In genomic region chr4:126967241-126967863, GRCm38 (mm10) we compare ENCODE assay signal across 8 mouse cellular contexts. TPM values are rescaled to one million over a fixed set of nuclear protein-coding genes. Genes with fewer than 3 reads are reported as not detected.
DNase-seq lines count a peak whose midpoint lies in the region; ATAC-seq and TF ChIP-seq lines count a peak whose summit lies in the region.

No protein-coding gene starts in this region.

- peak overlapping the region; percentile 84 for H3K4me3 ChIP-seq in cerebellum, adult 2 months (replicated peaks; ENCODE audit: insufficient read depth, low read depth, low read length)
- peak overlapping the region; percentile 94 for H3K4me3 ChIP-seq in forebrain, embryonic 16.5 days (replicated peaks; ENCODE audit: low read length)
- peak overlapping the region; percentile 99 for H3K4me3 ChIP-seq in hindbrain, postnatal 0 days (ENCODE audit: low read length)
- peak overlapping the region; percentile 99 for H3K4me3 ChIP-seq in liver, embryonic 11.5 days (ENCODE audit: low read depth, low read length)
- peak overlapping the region; percentile 95 for H3K4me3 ChIP-seq in midbrain, postnatal 0 days (ENCODE audit: low read depth, low read length)

- peak overlapping the region; percentile 95 for H3K9ac ChIP-seq in forebrain, embryonic 16.5 days (replicated peaks; ENCODE audit: low read depth, low read length)
- peak overlapping the region; percentile 99 for H3K9ac ChIP-seq in hindbrain, postnatal 0 days (replicated peaks; ENCODE audit: low read length)
- peak overlapping the region; percentile 97 for H3K9ac ChIP-seq in liver, embryonic 11.5 days (ENCODE audit: low read depth, low read length)
- peak overlapping the region; percentile 99 for H3K9ac ChIP-seq in midbrain, postnatal 0 days (replicated peaks; ENCODE audit: low read length, poor library complexity, severe bottlenecking)

- peak overlapping the region; percentile 68; the same call in 1 of the 2 replicates for H3K27ac ChIP-seq in cerebellum, adult 2 months (ENCODE audit: insufficient read depth, low read length)
- H3K27ac ChIP-seq in forebrain, embryonic 16.5 days (ENCODE audit: low read length) = peak overlapping the region; percentile 98
- H3K27ac ChIP-seq in hindbrain, postnatal 0 days = peak overlapping the region; percentile 98
- peak overlapping the region; percentile 89 for H3K27ac ChIP-seq in liver, embryonic 11.5 days (ENCODE audit: low read depth, low read length)
- H3K27ac ChIP-seq in midbrain, postnatal 0 days (ENCODE audit: low read depth, low read length) = peak overlapping the region; percentile 99

- H3K9me3 ChIP-seq in forebrain, embryonic 16.5 days (ENCODE audit: control insufficient read depth, low read length) = no peaks in the 10 kb centered on the region
- H3K9me3 ChIP-seq in hindbrain, postnatal 0 days (ENCODE audit: low read length) = no peaks in the 10 kb centered on the region
- H3K9me3 ChIP-seq in liver, embryonic 11.5 days (ENCODE audit: control insufficient read depth, low read length) = no peaks in the 10 kb centered on the region
- no peaks in the 10 kb centered on the region for H3K9me3 ChIP-seq in midbrain, postnatal 0 days (ENCODE audit: low read length)

- H3K36me3 ChIP-seq in forebrain, embryonic 16.5 days (ENCODE audit: control insufficient read depth, insufficient read depth) = no peaks in the 10 kb centered on the region
- H3K36me3 ChIP-seq in hindbrain, postnatal 0 days (ENCODE audit: insufficient read depth, low read length) = no peaks in the 10 kb centered on the region
- H3K36me3 ChIP-seq in liver, embryonic 11.5 days (ENCODE audit: control insufficient read depth, insufficient read depth, low read length) = no peaks in the 10 kb centered on the region
- H3K36me3 ChIP-seq in midbrain, postnatal 0 days (ENCODE audit: insufficient read depth, low read length) = no peaks in the 10 kb centered on the region

- no peak for TF ChIP-seq POLR2A in cerebellum, adult 2 months (IDR thresholded peaks at IDR 0.05; ENCODE audit: borderline replicate concordance, insufficient read depth, low read length)

- no peak for TF ChIP-seq CTCF in cerebellum, adult 2 months (IDR thresholded peaks at IDR 0.05; ENCODE audit: borderline replicate concordance, insufficient read depth, low read depth, low read length)
- no peak for TF ChIP-seq CTCF in hindbrain, postnatal 0 days (IDR thresholded peaks at IDR 0.05; ENCODE audit: low read depth)
- no peak for TF ChIP-seq CTCF in midbrain, postnatal 0 days (IDR thresholded peaks at IDR 0.05)

- no peaks in the 10 kb centered on the region for H3K27me3 ChIP-seq in cerebellum, adult 2 months (ENCODE audit: control insufficient read depth, insufficient read depth, low read length)
- H3K27me3 ChIP-seq in forebrain, embryonic 16.5 days (replicated peaks; ENCODE audit: control insufficient read depth, insufficient read depth, low read length) = 0 out of 2 replicates have a peak, but pooled peaks cover 2% of the 10 kb centered on the region
- H3K27me3 ChIP-seq in hindbrain, postnatal 0 days (ENCODE audit: insufficient read depth, low read length) = no peaks in the 10 kb centered on the region
- no peaks in the 10 kb centered on the region for H3K27me3 ChIP-seq in liver, embryonic 11.5 days (replicated peaks; ENCODE audit: control insufficient read depth, insufficient read depth, low read length)
- no peaks in the 10 kb centered on the region for H3K27me3 ChIP-seq in midbrain, postnatal 0 days (ENCODE audit: insufficient read depth, low read length)

- 2% methylated on average over 42 of the region's 53 CpGs for WGBS in cerebellum, adult 2 months
- 4% methylated on average over 26 of the region's 53 CpGs for WGBS in forebrain, embryonic 16.5 days
- WGBS in hindbrain, postnatal 0 days = under 1% methylated on average over 26 of the region's 53 CpGs
- WGBS in liver, embryonic 11.5 days = 0% methylated on average over 15 of the region's 53 CpGs
- WGBS in midbrain, postnatal 0 days = 2% methylated on average over 26 of the region's 53 CpGs

- DNase-seq in ovary, postnatal 36 days (ENCODE audit: low spot score) = peak; percentile 20
- DNase-seq in ovary, adult 18-20 months (ENCODE audit: low spot score) = no peak
- DNase-seq in cerebellum, adult 2 months = peak; percentile 23 to 38
- DNase-seq in hindbrain, postnatal 0 days (ENCODE audit: low spot score) = peak; percentile 15
- DNase-seq in liver, embryonic 11.5 days (ENCODE audit: low spot score) = peak; percentile 55
- peak; percentile 23 for DNase-seq in midbrain, postnatal 0 days (ENCODE audit: low spot score)
- peak; percentile 35 for DNase-seq in thymus, postnatal 14 days

- peak overlapping the region; percentile 92 for H3K4me2 ChIP-seq in forebrain, embryonic 16.5 days (ENCODE audit: low read length)
- H3K4me2 ChIP-seq in hindbrain, postnatal 0 days (ENCODE audit: low read depth, low read length) = peak overlapping the region; percentile 63
- peak overlapping the region; percentile 73 for H3K4me2 ChIP-seq in liver, embryonic 11.5 days
- H3K4me2 ChIP-seq in midbrain, postnatal 0 days (ENCODE audit: low read depth, low read length, poor library complexity, severe bottlenecking) = peak overlapping the region; percentile 74

- 0 out of 2 replicates have a peak, but pooled peaks cover 3% of the 10 kb centered on the region for H3K4me1 ChIP-seq in cerebellum, adult 2 months (ENCODE audit: control insufficient read depth, insufficient read depth, low read length)
- peaks cover 7% of the 10 kb centered on the region for H3K4me1 ChIP-seq in forebrain, embryonic 16.5 days (replicated peaks; ENCODE audit: control insufficient read depth, insufficient read depth, low read length)
- 0 out of 2 replicates have a peak, but pooled peaks cover 7% of the 10 kb centered on the region for H3K4me1 ChIP-seq in hindbrain, postnatal 0 days (ENCODE audit: insufficient read depth, low read length)
- H3K4me1 ChIP-seq in liver, embryonic 11.5 days (replicated peaks; ENCODE audit: control insufficient read depth, insufficient read depth, low read length) = no peaks in the 10 kb centered on the region
- no peaks in the 10 kb centered on the region for H3K4me1 ChIP-seq in midbrain, postnatal 0 days (ENCODE audit: insufficient read depth, low read length)

- ATAC-seq in forebrain, embryonic 16.5 days = peak; percentile 16
- ATAC-seq in hindbrain, postnatal 0 days = peak; percentile 16; the same call in 1 of the 2 replicates
- ATAC-seq in liver, embryonic 11.5 days (replicated peaks; ENCODE audit: low FRiP score) = peak; percentile 21
- ATAC-seq in midbrain, postnatal 0 days (ENCODE audit: low FRiP score) = 0 out of 2 replicates have a peak, but pooled peaks have one; percentile 3

RNA-seq across cellular contexts. Expression of gene Zmym4, which starts 0.6 kb away (rescaled TPM):
- polyA plus RNA-seq in cerebellum, adult 2 months (2012; rRNA removed) = 25.7 and 27.6 TPM in 2 replicates
- polyA plus RNA-seq in forebrain, embryonic 16.5 days (2015; fragmentation: Nextera tagmentation; extraction: Ambion mirVana) = 30.6 and 31.1 TPM in 2 replicates
- 42.9 and 49.9 TPM in 2 replicates for total RNA-seq in hindbrain, postnatal 0 days (2014; rRNA removed)
- 20.3 and 21.2 TPM in 2 replicates for polyA plus RNA-seq in hindbrain, postnatal 0 days (2015; fragmentation: Nextera tagmentation; extraction: Ambion mirVana)
- 13.6 and 13.7 TPM in 2 replicates for polyA plus RNA-seq in liver, embryonic 11.5 days (2014; fragmentation: Nextera tagmentation; extraction: Ambion mirVana)
- total RNA-seq in midbrain, postnatal 0 days (2014; rRNA removed) = 56.0 and 68.5 TPM in 2 replicates
- polyA plus RNA-seq in midbrain, postnatal 0 days (2015; fragmentation: Nextera tagmentation; extraction: Ambion mirVana) = 17.3 and 22.3 TPM in 2 replicates

RNA-seq across cellular contexts. Expression of gene Sfpq, which starts 53.8 kb away (rescaled TPM):
- polyA plus RNA-seq in cerebellum, adult 2 months (2012; rRNA removed) = 130 and 134 TPM in 2 replicates
- polyA plus RNA-seq in forebrain, embryonic 16.5 days (2015; fragmentation: Nextera tagmentation; extraction: Ambion mirVana) = 86.8 and 96.0 TPM in 2 replicates
- 132 and 156 TPM in 2 replicates for total RNA-seq in hindbrain, postnatal 0 days (2014; rRNA removed)
- 63.2 and 69.0 TPM in 2 replicates for polyA plus RNA-seq in hindbrain, postnatal 0 days (2015; fragmentation: Nextera tagmentation; extraction: Ambion mirVana)
- polyA plus RNA-seq in liver, embryonic 11.5 days (2014; fragmentation: Nextera tagmentation; extraction: Ambion mirVana) = 89.4 and 93.4 TPM in 2 replicates
- 157 and 229 TPM in 2 replicates for total RNA-seq in midbrain, postnatal 0 days (2014; rRNA removed)
- polyA plus RNA-seq in midbrain, postnatal 0 days (2015; fragmentation: Nextera tagmentation; extraction: Ambion mirVana) = 47.5 and 63.2 TPM in 2 replicates
